Mouse (Mus musculus) testis, adult 2 months (tissue): ENCODE measurements around the gene Mrpl33.

Experiments
- CTCF ChIP-seq: fragments of 200-500 bp; IDR thresholded peaks from 2 replicates; pipeline ENCODE4 v1.5.1; 2012; ENCODE audit warnings: low read depth, mild to moderate bottlenecking, inconsistent platforms, low read length, moderate library complexity; ENCODE audit not compliant: control insufficient read depth, insufficient read depth, insufficient replicate concordance
- POLR2A ChIP-seq: fragments of 200-500 bp; IDR thresholded peaks from 2 replicates; pipeline ENCODE4 v1.6.1; 2012; ENCODE audit warnings: low read depth, mild to moderate bottlenecking, inconsistent platforms, low read length, moderate library complexity; ENCODE audit not compliant: control insufficient read depth

GRCm38 (mm10) chr5:31559401-31559800 lies 37.3 kb upstream of the Mrpl33 start:
- TF ChIP-seq CTCF, result no peak
- no peak for TF ChIP-seq POLR2A
